Mouse (Mus musculus): ENCODE results near the gene Rnf133.

Rnf133 gene

GRCm38 (mm10) chr6:23650205-23650604, at the start of gene Rnf133:
TSS of gene Rnf133 (minus strand) at chr6:23650305.
- DNase-seq (ENCODE audit: inconsistent age in 2 of 2, low spot score in 1 of 2), result no peak

- no peak for DNase-seq (ENCODE audit: inconsistent age in 2 of 2, low spot score in 1 of 2)
These were observed 28.1 kb upstream of the Rnf133 start for GRCm38 (mm10) chr6:23678172-23678571.

GRCm38 (mm10) chr6:23655036-23655435, 4.9 kb upstream of the Rnf133 start, which contains the start of gene Rnf148:
TSS of gene Rnf148 (minus strand) at chr6:23655136.
- no peak for DNase-seq (ENCODE audit: inconsistent age in 2 of 2, low spot score in 1 of 2)

- DNase-seq (ENCODE audit: inconsistent age in 2 of 2, low spot score in 1 of 2), result no peak
These were observed 1.4 kb downstream of the Rnf133 start for GRCm38 (mm10) chr6:23648732-23649131.

- DNase-seq (ENCODE audit: inconsistent age in 2 of 2, low spot score in 1 of 2), result peak in 1 of 2 experiments; percentile 49
These were observed 2.4 kb downstream of the Rnf133 start for GRCm38 (mm10) chr6:23647627-23648247.

GRCm38 (mm10) chr6:23637081-23637480, 13.0 kb downstream of the Rnf133 start:
- DNase-seq (ENCODE audit: inconsistent age in 2 of 2, low spot score in 1 of 2), result peak; percentile 25 to 79

GRCm38 (mm10) chr6:23635208-23635607, 14.9 kb downstream of the Rnf133 start:
- DNase-seq (ENCODE audit: inconsistent age in 2 of 2, low spot score in 1 of 2), result no peak

GRCm38 (mm10) chr6:23634016-23634415, 16.1 kb downstream of the Rnf133 start:
- no peak for DNase-seq (ENCODE audit: inconsistent age in 2 of 2, low spot score in 1 of 2)

GRCm38 (mm10) chr6:23630465-23630864, 19.6 kb downstream of the Rnf133 start:
- DNase-seq (ENCODE audit: inconsistent age in 2 of 2, low spot score in 1 of 2), result no peak
